Mouse (Mus musculus): ENCODE results near the gene Susd1.

DNA sequence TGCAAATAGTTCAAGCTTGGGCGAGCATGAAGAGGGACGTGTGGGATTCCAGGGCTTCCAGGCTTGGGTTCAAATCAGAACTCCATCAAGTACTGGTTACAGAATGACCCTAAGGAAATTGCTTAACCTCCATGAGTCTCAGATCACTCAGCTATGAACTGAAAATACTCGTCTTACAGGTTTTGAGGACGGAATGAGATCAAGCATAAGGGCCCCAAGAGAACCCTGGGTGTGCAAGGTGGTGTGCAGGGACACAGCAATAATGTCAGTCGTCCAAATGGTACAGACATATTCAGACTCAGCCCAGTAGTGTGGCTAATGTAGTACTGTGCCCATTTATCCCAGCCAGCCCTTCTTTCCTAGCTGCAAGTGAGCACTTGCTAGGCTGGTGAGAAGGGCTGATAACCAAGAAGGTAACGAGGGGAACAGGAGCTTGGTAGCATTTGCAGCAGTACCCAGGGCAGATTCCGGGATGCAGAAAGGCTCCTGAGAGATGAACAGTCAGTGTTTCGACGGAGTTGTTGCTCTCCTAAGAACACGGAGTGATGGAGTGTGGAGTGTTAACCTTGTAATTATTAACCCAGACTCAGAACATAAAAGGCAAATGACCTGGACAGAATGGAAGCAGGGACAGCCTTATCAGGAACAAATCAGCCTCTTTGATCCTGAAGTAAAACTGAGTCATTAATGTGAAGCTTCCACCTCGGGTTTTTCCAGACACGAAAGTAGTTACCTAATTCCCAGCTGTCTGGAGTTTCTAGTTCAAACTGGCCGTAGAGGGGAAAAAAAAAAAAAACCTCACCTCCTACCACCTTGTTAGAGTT is 50.8 kb downstream of the Susd1 start:
- TF ChIP-seq POLR2A (IDR thresholded peaks at IDR 0.05; ENCODE audit: insufficient read depth, low read length): no peak
- no peak for TF ChIP-seq EP300 (IDR thresholded peaks at IDR 0.05; ENCODE audit: insufficient read depth, low read depth, low read length)
- no peak for TF ChIP-seq CTCF (IDR thresholded peaks at IDR 0.05; ENCODE audit: low read depth, low read length)
